Mouse (Mus musculus): ENCODE measurements around the gene Gm17359. TPM values are rescaled to one million over a fixed set of nuclear protein-coding genes. Genes with fewer than 3 reads are reported as not detected.

Gm17359 gene
- total and polyA plus RNA-seq, 3 experiments = not detected

GRCm38 (mm10) chr3:79293023-79293422 is 43.4 kb upstream of the Gm17359 start:
- Histone ChIP-seq H3K4me2 (ENCODE audit: insufficient read depth, low read depth, poor library complexity, severe bottlenecking) (no peak overlapping the region), H3K9me3 (replicated peaks; ENCODE audit: low read length) (no peaks in the 10 kb centered on the region), H3K4me3 (replicated peaks in 1 of 3; ENCODE audit: low read depth in 2 of 3, low read length in 2 of 3, poor library complexity in 1 of 3) (no peak overlapping the region), H3K79me2 (replicated peaks; ENCODE audit: control insufficient read depth, extremely low read depth, insufficient read depth, poor library complexity, severe bottlenecking) (no peaks in the 10 kb centered on the region), H3K9ac (ENCODE audit: insufficient read depth, low read depth) (no peak overlapping the region), H3K27ac (ENCODE audit: insufficient read depth, low read depth) (no peak overlapping the region), H3K36me3 (replicated peaks in 1 of 2; ENCODE audit: control insufficient read depth in 1 of 2, insufficient read depth in 1 of 2, low read length in 1 of 2) (no peaks in the 10 kb centered on the region), H3K4me1 (ENCODE audit: control insufficient read depth in 1 of 2, insufficient read depth in 2 of 2) (no peaks in the 10 kb centered on the region), H3K27me3 (replicated peaks) (peaks cover 10% of the 10 kb centered on the region)
- no peak for TF ChIP-seq ELF1 (IDR thresholded peaks at IDR 0.05; ENCODE audit: low read depth, low read length)
- no peak for TF ChIP-seq CHD1 (IDR thresholded peaks at IDR 0.05; ENCODE audit: low read depth, low read length)
- no peak for TF ChIP-seq MAFK (IDR thresholded peaks at IDR 0.05; ENCODE audit: insufficient replicate concordance, low read length)
- no peak for TF ChIP-seq POLR2AphosphoS2 (IDR thresholded peaks at IDR 0.05; ENCODE audit: low read depth, low read length)
- no peak for TF ChIP-seq GABPA (IDR thresholded peaks at IDR 0.05; ENCODE audit: insufficient replicate concordance, low read depth, low read length)
- no peak for TF ChIP-seq USF2 (conservative IDR thresholded peaks at IDR 0.05; ENCODE audit: low read depth, low read length)
- in situ Hi-C loops (cut with MboI; ENCODE audit: low pct_ligation_motif_present, low pct_unique_long_range_greater_than_20kb, low sequenced_read_pairs) (no loop called here), dilution Hi-C loops (cut with MboI; ENCODE audit: extremely low pct_ligation_motif_present, extremely low pct_unique_long_range_greater_than_20kb, low sequenced_read_pairs) (no loop called here)
- DNase-seq (ENCODE audit: extremely low read depth) = no peak

- Histone ChIP-seq H3K36me3 (replicated peaks in 1 of 2; ENCODE audit: control insufficient read depth in 1 of 2, insufficient read depth in 1 of 2, low read length in 1 of 2) (no peaks in the 10 kb centered on the region), H3K27me3 (replicated peaks) (peaks cover under 1% of the 10 kb centered on the region), H3K79me2 (replicated peaks; ENCODE audit: control insufficient read depth, extremely low read depth, insufficient read depth, poor library complexity, severe bottlenecking) (no peaks in the 10 kb centered on the region), H3K4me3 (replicated peaks in 1 of 3; ENCODE audit: low read depth in 2 of 3, low read length in 2 of 3, poor library complexity in 1 of 3) (no peak overlapping the region), H3K27ac (ENCODE audit: insufficient read depth, low read depth) (no peak overlapping the region), H3K4me1 (ENCODE audit: control insufficient read depth in 1 of 2, insufficient read depth in 2 of 2) (no peaks in the 10 kb centered on the region), H3K9me3 (replicated peaks; ENCODE audit: low read length) (peaks cover 2% of the 10 kb centered on the region), H3K4me2 (ENCODE audit: insufficient read depth, low read depth, poor library complexity, severe bottlenecking) (no peak overlapping the region), H3K9ac (ENCODE audit: insufficient read depth, low read depth) (no peak overlapping the region)
- TF ChIP-seq CHD1 (IDR thresholded peaks at IDR 0.05; ENCODE audit: low read depth, low read length) = no peak
- no peak for TF ChIP-seq NELFE (IDR thresholded peaks at IDR 0.05; ENCODE audit: low read depth, low read length)
- TF ChIP-seq JUN (IDR thresholded peaks at IDR 0.05; ENCODE audit: insufficient read depth, low read depth, low read length) = no peak
- no peak for TF ChIP-seq NRF1 (IDR thresholded peaks at IDR 0.05; ENCODE audit: low read depth, low read length)
- no peak for TF ChIP-seq POLR2A (IDR thresholded peaks at IDR 0.05; ENCODE audit: low read depth, low read length)
- TF ChIP-seq MXI1 (IDR thresholded peaks at IDR 0.05; ENCODE audit: low read depth, low read length) = no peak
- TF ChIP-seq IRF4 (IDR thresholded peaks at IDR 0.05; ENCODE audit: low read depth, low read length) = no peak
- TF ChIP-seq SMC3 (IDR thresholded peaks at IDR 0.05; ENCODE audit: low read depth, low read length) = no peak
- no peak for TF ChIP-seq USF2 (conservative IDR thresholded peaks at IDR 0.05; ENCODE audit: low read depth, low read length)
- no peak for TF ChIP-seq PAX5 (IDR thresholded peaks at IDR 0.05; ENCODE audit: low read length)
- TF ChIP-seq KAT2A (IDR thresholded peaks at IDR 0.05; ENCODE audit: insufficient replicate concordance, low read length) = no peak
- dilution Hi-C loops (cut with MboI; ENCODE audit: extremely low pct_ligation_motif_present, extremely low pct_unique_long_range_greater_than_20kb, low sequenced_read_pairs) = no loop called here
- in situ Hi-C loops (cut with MboI; ENCODE audit: low pct_ligation_motif_present, low pct_unique_long_range_greater_than_20kb, low sequenced_read_pairs) = no loop called here
- DNase-seq (ENCODE audit: extremely low read depth) = no peak
Observed at GRCm38 (mm10) chr3:79294701-79295100, 41.8 kb upstream of the Gm17359 start.

GRCm38 (mm10) chr3:79296049-79296448 is 40.4 kb upstream of the Gm17359 start:
- Histone ChIP-seq H3K36me3 (replicated peaks in 1 of 2; ENCODE audit: control insufficient read depth in 1 of 2, insufficient read depth in 1 of 2, low read length in 1 of 2) (no peaks in the 10 kb centered on the region), H3K4me3 (replicated peaks in 1 of 3; ENCODE audit: low read depth in 2 of 3, low read length in 2 of 3, poor library complexity in 1 of 3) (no peak overlapping the region), H3K9ac (ENCODE audit: insufficient read depth, low read depth) (no peak overlapping the region), H3K79me2 (replicated peaks; ENCODE audit: control insufficient read depth, extremely low read depth, insufficient read depth, poor library complexity, severe bottlenecking) (no peaks in the 10 kb centered on the region), H3K9me3 (replicated peaks; ENCODE audit: low read length) (peaks cover 2% of the 10 kb centered on the region), H3K4me1 (ENCODE audit: control insufficient read depth in 1 of 2, insufficient read depth in 2 of 2) (no peaks in the 10 kb centered on the region), H3K27me3 (replicated peaks) (no peaks in the 10 kb centered on the region), H3K4me2 (ENCODE audit: insufficient read depth, low read depth, poor library complexity, severe bottlenecking) (no peak overlapping the region), H3K27ac (ENCODE audit: insufficient read depth, low read depth) (no peak overlapping the region)
- DNase-seq (ENCODE audit: extremely low read depth) = no peak
- no peak for TF ChIP-seq MAX (IDR thresholded peaks at IDR 0.05; ENCODE audit: low read length)
- TF ChIP-seq MAZ (IDR thresholded peaks at IDR 0.05; ENCODE audit: low read depth, low read length) = no peak
- no peak for TF ChIP-seq JUND (conservative IDR thresholded peaks at IDR 0.05; ENCODE audit: low read depth, low read length)
- no peak for TF ChIP-seq ZC3H11A (IDR thresholded peaks at IDR 0.05; ENCODE audit: low read depth, low read length)
- no peak for TF ChIP-seq MEF2A (IDR thresholded peaks at IDR 0.05; ENCODE audit: borderline replicate concordance, low read depth, low read length)
- no peak for TF ChIP-seq SMC3 (IDR thresholded peaks at IDR 0.05; ENCODE audit: low read depth, low read length)
- TF ChIP-seq KAT2A (IDR thresholded peaks at IDR 0.05; ENCODE audit: insufficient replicate concordance, low read length) = no peak
- no peak for TF ChIP-seq MXI1 (IDR thresholded peaks at IDR 0.05; ENCODE audit: low read depth, low read length)
- TF ChIP-seq ZNF384 (IDR thresholded peaks at IDR 0.05; ENCODE audit: low read depth, low read length) = no peak
- no peak for TF ChIP-seq MAFK (IDR thresholded peaks at IDR 0.05; ENCODE audit: insufficient replicate concordance, low read length)
- TF ChIP-seq CHD2 (IDR thresholded peaks at IDR 0.05; ENCODE audit: low read length) = no peak
- no peak for TF ChIP-seq E2F4 (IDR thresholded peaks at IDR 0.05; ENCODE audit: insufficient replicate concordance, low read depth, low read length)
- dilution Hi-C loops (cut with MboI; ENCODE audit: extremely low pct_ligation_motif_present, extremely low pct_unique_long_range_greater_than_20kb, low sequenced_read_pairs) (no loop called here), in situ Hi-C loops (cut with MboI; ENCODE audit: low pct_ligation_motif_present, low pct_unique_long_range_greater_than_20kb, low sequenced_read_pairs) (no loop called here)
